Mouse (Mus musculus) CD4-positive, CD25-positive, alpha-beta regulatory T cell, adult 4 months (primary cell): ENCODE data around the gene Nup50. TPM values are rescaled to one million over a fixed set of nuclear protein-coding genes. Genes with fewer than 3 reads are reported as not detected.

Experiments used
- ATAC-seq: one replicate; pipeline ENCODE4 v1.8.0; 2017
- polyA plus RNA-seq, 2 experiments: library from polyadenylated mRNA; unstranded; fragments of 100-300 nt; shearing (Covaris generic); gene quantifications; one replicate each; pipeline ENCODE4 v1.2.1; 2017

Nup50 gene
- polyA plus RNA-seq, 2 experiments from 2014 or later = 25.6 to 25.7 TPM

GRCm38 (mm10) chr15:84953259-84953658 lies 30.0 kb downstream of the Nup50 start:
- ATAC-seq = no peak

GRCm38 (mm10) chr15:84957851-84958250 lies 34.6 kb downstream of the Nup50 start:
- no peak for ATAC-seq

GRCm38 (mm10) chr15:84958331-84958730 lies 35.1 kb downstream of the Nup50 start:
- no peak for ATAC-seq

GRCm38 (mm10) chr15:84959891-84960290 lies 36.7 kb downstream of the Nup50 start:
- ATAC-seq = no peak

- ATAC-seq = no peak
Measured at GRCm38 (mm10) chr15:84960692-84961091, 37.5 kb downstream of the Nup50 start.

- no peak for ATAC-seq
Measured at GRCm38 (mm10) chr15:84962518-84962917, 39.3 kb downstream of the Nup50 start.

- ATAC-seq = no peak
Measured at GRCm38 (mm10) chr15:84964771-84965170, 41.6 kb downstream of the Nup50 start.

- ATAC-seq = no peak
Measured at GRCm38 (mm10) chr15:84965575-84966360, 42.6 kb downstream of the Nup50 start.

- no peak for ATAC-seq
Measured at GRCm38 (mm10) chr15:84968534-84968933, 45.3 kb downstream of the Nup50 start.

- no peak for ATAC-seq
Measured at GRCm38 (mm10) chr15:84972860-84973543, 49.8 kb downstream of the Nup50 start.

GRCm38 (mm10) chr15:84973544-84973871 lies 50.3 kb downstream of the Nup50 start:
- no peak for ATAC-seq

GRCm38 (mm10) chr15:84975729-84976128 lies 52.5 kb downstream of the Nup50 start:
- ATAC-seq = no peak

- no peak for ATAC-seq
Measured at GRCm38 (mm10) chr15:84981609-84982313, 58.5 kb downstream of the Nup50 start.

GRCm38 (mm10) chr15:84982888-84983287 lies 59.7 kb downstream of the Nup50 start:
- no peak for ATAC-seq

GRCm38 (mm10) chr15:84983721-84984120 lies 60.5 kb downstream of the Nup50 start:
- no peak for ATAC-seq

- ATAC-seq = no peak
Measured at GRCm38 (mm10) chr15:84985516-84986160, 62.4 kb downstream of the Nup50 start.

- no peak for ATAC-seq
Measured at GRCm38 (mm10) chr15:84986171-84987019, 63.2 kb downstream of the Nup50 start.

- ATAC-seq = peak; percentile 14
Measured at GRCm38 (mm10) chr15:84987020-84987815, 64.0 kb downstream of the Nup50 start.

GRCm38 (mm10) chr15:84987874-84988825 lies 64.9 kb downstream of the Nup50 start, which contains the start of gene 5031439G07Rik:
TSS of gene 5031439G07Rik (minus strand) at chr15:84988551.
- ATAC-seq = peak; percentile 95

- no peak for ATAC-seq
Measured at GRCm38 (mm10) chr15:84989098-84989497, 65.9 kb downstream of the Nup50 start.
